Mouse (Mus musculus) gastrocnemius, postnatal 14 days (tissue): ENCODE measurements around the gene Leo1. TPM values are rescaled to one million over a fixed set of nuclear protein-coding genes. Genes with fewer than 3 reads are reported as not detected.

Experiments
- total RNA-seq, 2 experiments: library from RNA; stranded (reverse); gene quantifications; 2 replicates each; pipeline ENCODE4 v1.2.3; 2021

Leo1 gene
- total RNA-seq, 2 experiments from 2014 or later, result 17.3 to 22.2 TPM

Other genes with a start within 250 kb of the Leo1 start
- gene Myo5c, start 209.5 kb upstream of the Leo1 start, total RNA-seq, result 1 to 10 TPM; 5.9 to 9.6 TPM
- 10 to 100 TPM in 1 of 2 experiments, 1 to 10 TPM in 1; 7.4 to 11.3 TPM for gene Gnb5, start 135.2 kb upstream of the Leo1 start, total RNA-seq
- gene Bcl2l10, start 93.8 kb upstream of the Leo1 start, total RNA-seq, result not detected
- gene Mapk6, start 31.5 kb upstream of the Leo1 start, total RNA-seq, result 10 to 100 TPM; 26.8 to 33.9 TPM
- 10 to 100 TPM; 30.9 to 35.2 TPM for gene Tmod3, start 118.1 kb downstream of the Leo1 start, total RNA-seq
- 1 to 10 TPM; 7.2 to 8.9 TPM for gene Tmod2, start 169.8 kb downstream of the Leo1 start, total RNA-seq
- 1 to 10 TPM; 5.9 to 8.7 TPM for gene Lysmd2, start 184.2 kb downstream of the Leo1 start, total RNA-seq
- 1 to 10 TPM; 3.3 TPM for gene Scg3, start 242.5 kb downstream of the Leo1 start, total RNA-seq